Mouse (Mus musculus) neural tube, embryonic 14.5 days (tissue): ENCODE data around the gene Grip1. TPM values are rescaled to one million over a fixed set of nuclear protein-coding genes. Genes with fewer than 3 reads are reported as not detected.

Source experiments
- ATAC-seq: fragments of 200-750 bp; cut with Nextera tagmentation; 2 replicates; pipeline ENCODE4 v1.8.0; 2017; ENCODE audit warnings: low read depth, mild to moderate bottlenecking, moderate TSS enrichment, moderate library complexity
- H3K27ac ChIP-seq: fragments of 300-500 bp; sonication (generic); 2 replicates; pipeline ENCODE4 v1.5.1; 2014; ENCODE audit warnings: low read depth, mild to moderate bottlenecking, control low read depth, low read length, moderate library complexity, mixed read lengths
- H3K27me3 ChIP-seq: fragments of 300-500 bp; sonication (generic); 2 replicates; pipeline ENCODE4 v1.6.1; 2014; ENCODE audit warnings: low read length; ENCODE audit not compliant: control insufficient read depth, insufficient read depth
- H3K36me3 ChIP-seq: fragments of 300-500 bp; sonication (generic); 2 replicates; pipeline ENCODE4 v1.6.1; 2014; ENCODE audit warnings: low read length, mixed read lengths; ENCODE audit not compliant: control insufficient read depth, insufficient read depth
- H3K4me1 ChIP-seq: fragments of 300-500 bp; sonication (generic); 2 replicates; pipeline ENCODE4 v1.6.1; 2014; ENCODE audit warnings: low read length; ENCODE audit not compliant: control insufficient read depth, insufficient read depth
- H3K4me2 ChIP-seq: fragments of 300-500 bp; sonication (generic); 2 replicates; pipeline ENCODE4 v1.6.1; 2014; ENCODE audit warnings: mild to moderate bottlenecking, low read depth, low read length, control low read depth
- H3K4me3 ChIP-seq: fragments of 300-500 bp; sonication (generic); 2 replicates; pipeline ENCODE4 v1.5.1; 2014; ENCODE audit warnings: low read depth, low read length, control low read depth, mixed read lengths
- H3K9ac ChIP-seq: fragments of 300-500 bp; sonication (generic); replicated peaks from 2 replicates; pipeline ENCODE4 v1.6.1; 2014; ENCODE audit warnings: low read depth, mild to moderate bottlenecking, control low read depth, low read length, mixed read lengths
- H3K9me3 ChIP-seq: fragments of 300-500 bp; sonication (generic); 2 replicates; pipeline ENCODE4 v1.6.1; 2016; ENCODE audit warnings: low read length; ENCODE audit not compliant: control insufficient read depth
- WGBS: fragments of 180-500 bp; shearing (Covaris S2); extraction: QIAGEN DNeasy Blood & Tissue Kit; methylation state at CpG from one replicate; pipeline ENCODE4 v1.1.7; 2014; 5-methylcytosine and 5-hydroxymethylcytosine counted together
- polyA plus RNA-seq: library from polyadenylated mRNA; unstranded; fragments of >200 nt; fragmentation: Nextera tagmentation; extraction: Ambion mirVana; gene quantifications from 2 replicates; pipeline ENCODE4 v1.2.1, GENCODE M21; 2014

Grip1 gene
- polyA plus RNA-seq, 1 experiment from 2014 or later, result 27.0 TPM

GRCm38 (mm10) chr10:119640534-119640933 lies 186.9 kb downstream of the Grip1 start:
- no peaks in the 10 kb centered on the region for H3K36me3 ChIP-seq
- H3K27ac ChIP-seq, result no peak overlapping the region
- no peaks in the 10 kb centered on the region for H3K9me3 ChIP-seq
- no peak overlapping the region for H3K4me3 ChIP-seq
- ATAC-seq, result peak; percentile 58; the same call in 1 of the 2 replicates
- no peak overlapping the region for H3K4me2 ChIP-seq
- 80% methylated on average over 10 of the region's 10 CpGs for WGBS
- no peaks in the 10 kb centered on the region for H3K27me3 ChIP-seq
- no peak overlapping the region for H3K9ac ChIP-seq
- peaks cover 2% of the 10 kb centered on the region; the same call in 1 of the 2 replicates for H3K4me1 ChIP-seq

GRCm38 (mm10) chr10:119641011-119641410 lies 187.4 kb downstream of the Grip1 start:
- H3K27ac ChIP-seq, result no peak overlapping the region
- no peaks in the 10 kb centered on the region for H3K36me3 ChIP-seq
- H3K9ac ChIP-seq, result no peak overlapping the region
- H3K4me3 ChIP-seq, result no peak overlapping the region
- no peak for ATAC-seq
- H3K9me3 ChIP-seq, result no peaks in the 10 kb centered on the region
- H3K27me3 ChIP-seq, result no peaks in the 10 kb centered on the region
- no peak overlapping the region for H3K4me2 ChIP-seq
- 67% methylated on average over 12 of the region's 12 CpGs for WGBS
- H3K4me1 ChIP-seq, result peaks cover 3% of the 10 kb centered on the region; the same call in 1 of the 2 replicates

- no peaks in the 10 kb centered on the region for H3K36me3 ChIP-seq
- 68% methylated on average over 5 of the region's 5 CpGs for WGBS
- H3K27ac ChIP-seq, result no peak overlapping the region
- H3K4me2 ChIP-seq, result no peak overlapping the region
- no peak overlapping the region for H3K9ac ChIP-seq
- no peaks in the 10 kb centered on the region for H3K27me3 ChIP-seq
- no peak for ATAC-seq
- no peaks in the 10 kb centered on the region for H3K9me3 ChIP-seq
- H3K4me3 ChIP-seq, result no peak overlapping the region
- H3K4me1 ChIP-seq, result 0 out of 2 replicates have a peak, but pooled peaks cover 2% of the 10 kb centered on the region
These were observed 190.7 kb downstream of the Grip1 start for GRCm38 (mm10) chr10:119644289-119644688.

GRCm38 (mm10) chr10:119646500-119647439 lies 193.1 kb downstream of the Grip1 start:
- Histone ChIP-seq H3K9ac (no peak overlapping the region), H3K36me3 (no peaks in the 10 kb centered on the region), H3K9me3 (no peaks in the 10 kb centered on the region), H3K27me3 (no peaks in the 10 kb centered on the region), H3K4me1 (0 out of 2 replicates have a peak, but pooled peaks cover 2% of the 10 kb centered on the region), H3K4me2 (no peak overlapping the region), H3K4me3 (no peak overlapping the region), H3K27ac (no peak overlapping the region)
- WGBS, result 51% methylated on average over 29 of the region's 29 CpGs
- ATAC-seq, result peak; percentile 65

GRCm38 (mm10) chr10:119660677-119661353 lies 207.2 kb downstream of the Grip1 start:
- Histone ChIP-seq H3K27ac (no peak overlapping the region), H3K4me3 (no peak overlapping the region), H3K9ac (no peak overlapping the region), H3K9me3 (0 out of 2 replicates have a peak, but pooled peaks cover 5% of the 10 kb centered on the region), H3K36me3 (no peaks in the 10 kb centered on the region), H3K4me1 (no peaks in the 10 kb centered on the region; the same call in 1 of the 2 replicates), H3K27me3 (no peaks in the 10 kb centered on the region), H3K4me2 (no peak overlapping the region)
- peak; percentile 9; the same call in 1 of the 2 replicates for ATAC-seq
- 60% methylated on average over 7 of the region's 7 CpGs for WGBS

GRCm38 (mm10) chr10:119663586-119663985 lies 210.0 kb downstream of the Grip1 start:
- H3K27me3 ChIP-seq, result no peaks in the 10 kb centered on the region
- H3K4me3 ChIP-seq, result no peak overlapping the region
- no peak overlapping the region for H3K9ac ChIP-seq
- ATAC-seq, result no peak
- H3K36me3 ChIP-seq, result no peaks in the 10 kb centered on the region
- H3K27ac ChIP-seq, result no peak overlapping the region
- no peaks in the 10 kb centered on the region; the same call in 1 of the 2 replicates for H3K4me1 ChIP-seq
- H3K9me3 ChIP-seq, result no peaks in the 10 kb centered on the region
- WGBS, result 65% methylated on average over 9 of the region's 9 CpGs
- H3K4me2 ChIP-seq, result no peak overlapping the region

GRCm38 (mm10) chr10:119666386-119666785 lies 212.8 kb downstream of the Grip1 start:
- Histone ChIP-seq H3K9ac (no peak overlapping the region), H3K9me3 (no peaks in the 10 kb centered on the region), H3K4me3 (no peak overlapping the region), H3K27me3 (no peaks in the 10 kb centered on the region), H3K4me2 (no peak overlapping the region), H3K27ac (no peak overlapping the region), H3K4me1 (no peaks in the 10 kb centered on the region; the same call in 1 of the 2 replicates), H3K36me3 (no peaks in the 10 kb centered on the region)
- no peak for ATAC-seq
- 61% methylated on average over 11 of the region's 11 CpGs for WGBS

- Histone ChIP-seq H3K36me3 (no peaks in the 10 kb centered on the region), H3K4me1 (no peaks in the 10 kb centered on the region), H3K27ac (no peak overlapping the region), H3K4me2 (no peak overlapping the region), H3K9me3 (no peaks in the 10 kb centered on the region), H3K27me3 (no peaks in the 10 kb centered on the region), H3K4me3 (no peak overlapping the region), H3K9ac (no peak overlapping the region)
- WGBS, result 32% methylated on average over 7 of the region's 7 CpGs
- ATAC-seq, result no peak
These were observed 216.8 kb downstream of the Grip1 start for GRCm38 (mm10) chr10:119670456-119670855.
